Comparison of ENCODE assay signal across 13 mouse cellular contexts in the genomic region with DNA sequence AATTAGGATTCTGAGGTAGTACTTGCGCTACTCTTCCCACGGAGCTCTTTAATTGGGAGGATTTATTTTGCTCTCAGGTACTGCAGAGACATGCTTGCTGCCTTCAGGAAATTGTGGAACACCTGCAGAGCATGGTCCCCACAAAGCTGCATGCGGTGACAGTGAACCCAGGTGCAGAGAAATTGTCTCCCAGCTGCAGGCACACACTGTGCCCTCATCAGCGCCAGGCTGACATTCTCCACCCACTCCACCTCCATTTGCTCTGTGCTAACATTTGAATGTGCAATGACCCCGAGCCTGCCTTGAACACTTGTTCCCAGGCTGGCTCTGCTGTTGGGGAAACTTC.
DNase-seq lines count a peak whose midpoint lies in the region; ATAC-seq lines count a peak whose summit lies in the region.
"Had no signal": no experiment of that assay in that cellular context is flagged by ENCODE, and none has a peak within 500 bp of the region (broad histone marks: within the 10 kb centered on the region; RNA-seq: fewer than 3 reads in every experiment).

No protein-coding gene starts in this region.

- peak; percentile 16 for DNase-seq in layer of hippocampus, adult 11-12 months (ENCODE audit: low spot score)
- no peak for DNase-seq in layer of hippocampus, adult 9-10 months (ENCODE audit: low spot score)
- DNase-seq in hindbrain, embryonic 10.5 days (ENCODE audit: low spot score) = peak; percentile 6
- peak; percentile 13 for DNase-seq in layer of hippocampus, adult 9-11 months
- no peak for DNase-seq in embryonic facial prominence, embryonic 10.5 days (ENCODE audit: low spot score)
- DNase-seq: adrenal gland, postnatal 10 days; kidney, adult 11 months; thymus, postnatal 36 days had no signal

- WGBS in hindbrain, embryonic 10.5 days = 30% methylated on average over 5 of the region's 5 CpGs
- WGBS in neural tube, embryonic 13.5 days = 6% methylated on average over 5 of the region's 5 CpGs
- WGBS in embryonic facial prominence, embryonic 10.5 days = 44% methylated on average over 5 of the region's 5 CpGs

- no peaks in the 10 kb centered on the region for H3K27me3 ChIP-seq in hindbrain, embryonic 10.5 days (ENCODE audit: insufficient read depth, poor library complexity, severe bottlenecking)
- H3K27me3 ChIP-seq in neural tube, embryonic 13.5 days = no peaks in the 10 kb centered on the region
- H3K27me3 ChIP-seq in embryonic facial prominence, embryonic 10.5 days (replicated peaks; ENCODE audit: low read depth, poor library complexity, severe bottlenecking) = no peaks in the 10 kb centered on the region
- H3K27me3 ChIP-seq: heart, embryonic 15.5 days; megakaryocyte, embryonic 14.5 days had no signal

- H3K4me3 ChIP-seq in hindbrain, embryonic 10.5 days = no peak overlapping the region
- H3K4me3 ChIP-seq in neural tube, embryonic 13.5 days = 0 out of 2 replicates have a peak overlapping the region, but pooled peaks have one; percentile 1
- H3K4me3 ChIP-seq in embryonic facial prominence, embryonic 10.5 days = no peak overlapping the region
- H3K4me3 ChIP-seq: heart, embryonic 15.5 days; megakaryocyte, embryonic 14.5 days had no signal

- H3K27ac ChIP-seq in hindbrain, embryonic 10.5 days = peak overlapping the region; percentile 62
- H3K27ac ChIP-seq in neural tube, embryonic 13.5 days (replicated peaks) = no peak overlapping the region
- H3K27ac ChIP-seq in embryonic facial prominence, embryonic 10.5 days (replicated peaks) = no peak overlapping the region
- H3K27ac ChIP-seq: heart, embryonic 15.5 days had no signal

- H3K4me2 ChIP-seq in neural tube, embryonic 13.5 days = peak overlapping the region; percentile 40
- H3K4me2 ChIP-seq: heart, embryonic 15.5 days had no signal

- H3K36me3 ChIP-seq in hindbrain, embryonic 10.5 days = no peaks in the 10 kb centered on the region
- no peaks in the 10 kb centered on the region for H3K36me3 ChIP-seq in neural tube, embryonic 13.5 days
- no peaks in the 10 kb centered on the region for H3K36me3 ChIP-seq in embryonic facial prominence, embryonic 10.5 days (replicated peaks)
- H3K36me3 ChIP-seq: heart, embryonic 15.5 days had no signal

- ATAC-seq in neural tube, embryonic 13.5 days (ENCODE audit: low read depth) = peak; percentile 78
- ATAC-seq in granulocyte monocyte progenitor cell, adult 5-6 weeks (replicated peaks; ENCODE audit: poor library complexity, severe bottlenecking) = no peak
- ATAC-seq: Patski had no signal

- H3K4me1 ChIP-seq in hindbrain, embryonic 10.5 days (replicated peaks) = peaks cover 21% of the 10 kb centered on the region
- peaks cover 23% of the 10 kb centered on the region for H3K4me1 ChIP-seq in neural tube, embryonic 13.5 days (replicated peaks)
- 0 out of 2 replicates have a peak, but pooled peaks cover 5% of the 10 kb centered on the region for H3K4me1 ChIP-seq in embryonic facial prominence, embryonic 10.5 days
- H3K4me1 ChIP-seq: heart, embryonic 15.5 days; megakaryocyte, embryonic 14.5 days had no signal

- no peaks in the 10 kb centered on the region for H3K9me3 ChIP-seq in hindbrain, embryonic 10.5 days
- H3K9me3 ChIP-seq in neural tube, embryonic 13.5 days = no peaks in the 10 kb centered on the region
- H3K9me3 ChIP-seq in embryonic facial prominence, embryonic 10.5 days = no peaks in the 10 kb centered on the region
- H3K9me3 ChIP-seq: heart, embryonic 15.5 days had no signal

- H3K9ac ChIP-seq in neural tube, embryonic 13.5 days = no peak overlapping the region
- H3K9ac ChIP-seq: heart, embryonic 15.5 days had no signal

Comparison
In these comparisons a context has a peak if more than half of its experiments do, and no peak if none do; other contexts are left out.
1. DNase-seq: peak in layer of hippocampus, adult 11-12 months (single experiment), hindbrain, embryonic 10.5 days (single experiment) and layer of hippocampus, adult 9-11 months (single experiment); none in layer of hippocampus, adult 9-10 months (single experiment) and embryonic facial prominence, embryonic 10.5 days (single experiment).